Mouse (Mus musculus): ENCODE measurements around the gene G430095P16Rik.

DNA sequence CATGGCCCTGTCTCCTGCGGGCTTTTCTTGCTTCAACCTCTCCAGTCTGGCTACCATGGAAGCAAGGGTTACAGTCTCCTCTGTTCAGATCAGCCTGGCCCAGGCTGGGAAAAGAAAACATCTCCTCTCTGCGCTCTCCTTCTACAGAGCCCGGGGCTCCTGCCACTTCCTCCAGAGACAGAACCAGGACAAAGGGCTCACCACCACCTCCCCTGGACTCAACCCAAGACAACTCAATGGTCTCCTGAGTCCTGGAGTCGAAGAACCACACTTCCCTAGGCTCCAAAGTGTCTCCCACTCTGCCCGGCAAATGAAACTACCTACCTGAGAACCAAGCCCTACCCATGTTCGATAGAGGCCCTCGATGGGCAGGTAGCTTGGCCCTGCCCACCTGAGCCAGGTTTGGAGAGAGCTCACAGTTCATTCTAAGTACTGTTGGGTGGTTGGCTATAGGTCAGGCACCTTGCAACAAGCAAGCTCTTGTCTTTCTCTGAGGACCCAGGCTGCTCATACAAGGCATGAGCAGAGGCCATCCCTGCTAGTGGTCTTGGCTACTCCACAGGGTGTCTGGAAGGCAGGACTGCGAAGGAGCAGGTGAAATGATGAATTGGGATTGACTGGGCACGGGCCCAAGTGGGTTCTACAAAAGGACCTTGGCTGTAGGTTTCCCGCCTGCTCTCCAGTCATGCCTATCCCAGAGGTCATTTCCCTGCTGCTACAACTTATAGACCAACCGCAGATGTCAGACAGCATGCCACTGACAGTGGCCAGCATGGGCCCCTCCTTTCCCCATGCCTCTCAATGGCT, 8.8 kb downstream of the G430095P16Rik start:
- TF ChIP-seq E2F4 (IDR thresholded peaks at IDR 0.05; ENCODE audit: insufficient read depth) (no peak), MYOG (IDR thresholded peaks at IDR 0.05; ENCODE audit: control insufficient read depth in 1 of 3, insufficient read depth in 1 of 3, insufficient read length in 2 of 3, low read depth in 2 of 3) (no peak), POLR2A (IDR thresholded peaks at IDR 0.05; ENCODE audit: insufficient read length, low read depth) (no peak), USF1 (IDR thresholded peaks at IDR 0.05; ENCODE audit: low read depth) (no peak), POLR2AphosphoS2 (IDR thresholded peaks at IDR 0.05; ENCODE audit: insufficient read length, low read depth) (no peak), TCF12 (IDR thresholded peaks at IDR 0.05; ENCODE audit: insufficient read depth, poor library complexity, severe bottlenecking) (no peak)

Measured in myocyte (in vitro differentiated cells).